Mouse (Mus musculus): ENCODE measurements around the gene Olfr612. TPM values are rescaled to one million over a fixed set of nuclear protein-coding genes. Genes with fewer than 3 reads are reported as not detected.
"Not testable (repeated sequence)": the region's sequence is repeated elsewhere in the genome, so short reads cannot be mapped to it uniquely, and the experiment has no call there.

Olfr612 gene
- not detected in 2 replicates for polyA plus RNA-seq (2015; fragmentation: Nextera tagmentation; extraction: Ambion mirVana)

DNA sequence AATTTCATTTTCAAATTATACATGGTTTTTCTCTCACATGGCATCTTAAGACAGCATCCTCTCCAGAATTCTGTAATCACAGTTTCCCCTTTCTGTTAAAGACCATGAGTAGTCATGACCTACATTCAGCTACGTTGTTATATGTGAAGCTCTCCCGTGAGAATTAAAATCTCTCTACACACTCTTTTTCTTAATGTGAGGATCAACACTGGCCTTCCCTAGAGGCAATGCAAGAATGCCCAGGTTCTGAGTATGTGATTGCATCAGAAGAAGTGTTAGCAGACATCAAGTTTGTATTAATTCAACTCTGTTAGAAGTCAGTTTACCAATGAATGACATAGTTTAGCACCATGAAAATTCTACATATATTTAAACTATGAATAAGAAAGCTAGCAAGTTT lies at the start of gene Olfr612:
Gene Olfr612, minus strand, starts transcription at position 101 of the 400 bp plus-strand sequence.
- not testable (repeated sequence) for H3K27me3 ChIP-seq (ENCODE audit: control insufficient read depth, insufficient read depth, low read length); H3K27ac ChIP-seq (replicated peaks); H3K9ac ChIP-seq (ENCODE audit: low read length); DNase-seq (ENCODE audit: low spot score); H3K9me3 ChIP-seq (ENCODE audit: control insufficient read depth, low read length); ATAC-seq (ENCODE audit: low FRiP score, low TSS enrichment); H3K4me1 ChIP-seq (replicated peaks; ENCODE audit: control insufficient read depth, insufficient read depth); H3K4me2 ChIP-seq (replicated peaks; ENCODE audit: low read depth); H3K4me3 ChIP-seq (ENCODE audit: low read depth, low read length); H3K36me3 ChIP-seq (ENCODE audit: control insufficient read depth, insufficient read depth, low read length)
- 78% methylated on average over 2 of the region's 2 CpGs for WGBS

DNA sequence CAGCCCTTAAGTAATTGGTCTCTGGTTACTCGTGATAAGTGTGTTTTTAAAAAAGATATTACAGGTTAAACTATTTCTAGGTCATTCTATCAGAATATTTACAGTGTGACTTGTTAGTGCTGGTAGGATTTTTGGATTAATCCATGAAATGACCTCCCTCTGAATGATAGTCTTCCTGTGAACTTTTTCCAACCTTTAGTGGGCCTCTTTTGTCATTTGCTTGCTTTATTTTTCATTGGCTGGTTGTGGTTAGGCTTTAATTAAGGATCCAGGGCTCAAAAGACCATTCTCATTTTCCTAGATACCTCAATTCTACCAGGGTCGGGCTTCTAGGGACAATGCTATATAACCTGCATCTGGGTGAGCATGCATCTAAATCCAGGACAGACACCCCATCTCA lies 47.3 kb upstream of the Olfr612 start, which contains the start of gene Olfr618:
Gene Olfr618, plus strand, starts transcription at position 301 of the 400 bp plus-strand sequence.
- Histone ChIP-seq H3K4me3 (ENCODE audit: low read depth, low read length) (no peak within 1 kb of the TSS), H3K9ac (ENCODE audit: low read length) (no peak within 1 kb of the TSS), H3K36me3 (ENCODE audit: control insufficient read depth, insufficient read depth, low read length) (no peaks in the 10 kb centered on the region), H3K4me2 (replicated peaks; ENCODE audit: low read depth) (no peak within 1 kb of the TSS), H3K27me3 (ENCODE audit: control insufficient read depth, insufficient read depth, low read length) (no peaks in the 10 kb centered on the region), H3K4me1 (replicated peaks; ENCODE audit: control insufficient read depth, insufficient read depth) (no peaks in the 10 kb centered on the region), H3K27ac (replicated peaks) (no peak within 1 kb of the TSS), H3K9me3 (ENCODE audit: control insufficient read depth, low read length) (no peaks in the 10 kb centered on the region)
- ATAC-seq (ENCODE audit: low FRiP score, low TSS enrichment) (no peak), DNase-seq (ENCODE audit: low spot score) (no peak)
- WGBS = 54% methylated on average over 2 of the region's 2 CpGs
- no peak for TF ChIP-seq EP300 (optimal IDR thresholded peaks at IDR 0.05)
- TF ChIP-seq CTCF (IDR thresholded peaks at IDR 0.05; ENCODE audit: low read depth) = no peak

GRCm38 (mm10) chr7:103572761-103573160 lies 30.2 kb upstream of the Olfr612 start, which contains the start of gene Olfr617:
Olfr617 (plus strand) TSS chr7:103573061.
- no peak within 1 kb of the TSS for H3K9ac ChIP-seq (ENCODE audit: low read length)
- 91% methylated on average over 1 of the region's 1 CpGs for WGBS

DNA sequence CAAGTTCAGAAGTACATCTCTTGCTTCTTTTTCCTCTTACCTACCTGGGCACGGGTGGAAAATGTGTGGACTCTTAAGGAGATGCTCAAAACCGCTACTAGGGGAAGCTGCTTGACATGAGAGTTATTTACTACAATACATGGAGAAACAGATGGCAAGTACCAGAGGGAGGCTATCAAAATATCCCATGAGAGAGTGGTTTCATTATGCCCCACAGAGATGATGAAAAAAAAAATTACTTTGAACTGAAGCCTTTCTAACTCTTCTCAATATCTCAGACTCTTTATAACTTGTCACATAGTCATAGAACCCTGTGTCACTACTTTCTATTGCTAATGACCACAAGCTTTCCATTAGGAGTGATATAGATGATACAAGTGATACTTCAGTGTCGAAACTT lies 26.5 kb upstream of the Olfr612 start, which contains the start of gene Olfr616:
Gene Olfr616, minus strand, starts transcription at position 101 of the 400 bp plus-strand sequence.
- no peak within 1 kb of the TSS for H3K27ac ChIP-seq (replicated peaks)
- TF ChIP-seq CTCF (IDR thresholded peaks at IDR 0.05; ENCODE audit: low read depth) = no peak
- TF ChIP-seq EP300 (optimal IDR thresholded peaks at IDR 0.05) = no peak
- no peaks in the 10 kb centered on the region for H3K36me3 ChIP-seq (ENCODE audit: control insufficient read depth, insufficient read depth, low read length)
- 80% methylated on average over 3 of the region's 3 CpGs for WGBS
- H3K9me3 ChIP-seq (ENCODE audit: control insufficient read depth, low read length) = no peaks in the 10 kb centered on the region
- no peak within 1 kb of the TSS for H3K4me3 ChIP-seq (ENCODE audit: low read depth, low read length)
- no peaks in the 10 kb centered on the region for H3K4me1 ChIP-seq (replicated peaks; ENCODE audit: control insufficient read depth, insufficient read depth)
- H3K27me3 ChIP-seq (ENCODE audit: control insufficient read depth, insufficient read depth, low read length) = no peaks in the 10 kb centered on the region
- DNase-seq (ENCODE audit: low spot score) = no peak
- no peak within 1 kb of the TSS for H3K4me2 ChIP-seq (replicated peaks; ENCODE audit: low read depth)
- no peak for ATAC-seq (ENCODE audit: low FRiP score, low TSS enrichment)
- H3K9ac ChIP-seq (ENCODE audit: low read length) = no peak within 1 kb of the TSS

More at GRCm38 (mm10) chr7:103572761-103573160, 30.2 kb upstream of the Olfr612 start, which contains the start of gene Olfr617:
- DNase-seq (ENCODE audit: low spot score) (no peak), ATAC-seq (ENCODE audit: low FRiP score, low TSS enrichment) (no peak)
- Histone ChIP-seq H3K4me3 (ENCODE audit: low read depth, low read length) (no peak within 1 kb of the TSS), H3K36me3 (ENCODE audit: control insufficient read depth, insufficient read depth, low read length) (no peaks in the 10 kb centered on the region), H3K9me3 (ENCODE audit: control insufficient read depth, low read length) (no peaks in the 10 kb centered on the region), H3K27ac (replicated peaks) (no peak within 1 kb of the TSS), H3K4me1 (replicated peaks; ENCODE audit: control insufficient read depth, insufficient read depth) (no peaks in the 10 kb centered on the region), H3K27me3 (ENCODE audit: control insufficient read depth, insufficient read depth, low read length) (no peaks in the 10 kb centered on the region), H3K4me2 (replicated peaks; ENCODE audit: low read depth) (no peak within 1 kb of the TSS)
- TF ChIP-seq EP300 (optimal IDR thresholded peaks at IDR 0.05) (no peak), CTCF (IDR thresholded peaks at IDR 0.05; ENCODE audit: low read depth) (no peak)

DNA sequence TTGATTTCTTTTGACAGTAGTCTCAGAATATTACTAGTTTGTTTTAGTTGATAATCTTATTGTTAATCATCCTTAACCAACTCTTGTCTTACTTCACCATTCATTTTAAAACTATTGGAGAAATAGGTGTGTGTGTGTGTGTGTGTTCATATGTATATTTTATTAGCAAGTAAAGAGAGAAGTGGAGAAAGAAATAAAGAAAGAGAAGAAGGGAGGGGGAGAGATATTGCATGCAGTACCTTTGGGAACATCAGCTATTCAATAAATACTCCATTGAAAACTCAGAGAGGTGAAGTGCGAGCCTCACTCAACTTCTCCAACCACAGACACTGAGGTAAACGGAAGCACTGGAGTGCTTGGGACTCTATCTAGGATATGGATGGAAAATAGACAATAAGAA lies 13.3 kb upstream of the Olfr612 start, which contains the start of gene Olfr615:
Gene Olfr615, plus strand, starts transcription at position 301 of the 400 bp plus-strand sequence.
- no peaks in the 10 kb centered on the region for H3K27me3 ChIP-seq (ENCODE audit: control insufficient read depth, insufficient read depth, low read length)
- H3K9me3 ChIP-seq (ENCODE audit: control insufficient read depth, low read length) = no peaks in the 10 kb centered on the region
- WGBS = 66% methylated on average over 2 of the region's 2 CpGs
- H3K4me2 ChIP-seq (replicated peaks; ENCODE audit: low read depth) = no peak within 1 kb of the TSS
- no peaks in the 10 kb centered on the region for H3K4me1 ChIP-seq (replicated peaks; ENCODE audit: control insufficient read depth, insufficient read depth)
- H3K9ac ChIP-seq (ENCODE audit: low read length) = no peak within 1 kb of the TSS
- ATAC-seq (ENCODE audit: low FRiP score, low TSS enrichment) = no peak
- no peak for DNase-seq (ENCODE audit: low spot score)
- H3K27ac ChIP-seq (replicated peaks) = no peak within 1 kb of the TSS
- TF ChIP-seq EP300 (optimal IDR thresholded peaks at IDR 0.05) (no peak), CTCF (IDR thresholded peaks at IDR 0.05; ENCODE audit: low read depth) (no peak)
- H3K4me3 ChIP-seq (ENCODE audit: low read depth, low read length) = no peak within 1 kb of the TSS
- no peaks in the 10 kb centered on the region for H3K36me3 ChIP-seq (ENCODE audit: control insufficient read depth, insufficient read depth, low read length)

DNA sequence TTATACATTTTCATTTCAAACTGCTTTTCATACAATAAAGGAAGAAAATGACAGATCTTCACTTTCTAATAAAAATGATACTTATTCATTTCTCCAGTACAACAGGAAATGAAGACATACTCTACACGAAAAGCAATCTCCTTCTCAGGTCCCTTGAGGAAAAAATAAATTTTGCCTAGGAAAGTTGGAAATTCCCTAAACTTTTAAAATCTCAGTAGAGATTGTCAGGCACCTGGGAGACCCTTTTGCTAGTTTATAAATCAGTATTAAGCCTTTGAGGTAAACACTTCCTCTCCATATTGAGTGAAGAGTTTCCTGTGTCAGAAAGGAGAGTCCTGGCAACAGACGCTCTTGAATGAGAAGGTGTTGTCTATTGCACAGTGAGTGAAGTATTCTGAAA lies 5.3 kb upstream of the Olfr612 start, which contains the start of gene Olfr613:
Gene Olfr613, plus strand, starts transcription at position 301 of the 400 bp plus-strand sequence.
- no peak for TF ChIP-seq CTCF (IDR thresholded peaks at IDR 0.05; ENCODE audit: low read depth)
- 55% methylated on average over 2 of the region's 2 CpGs for WGBS
- Histone ChIP-seq H3K4me1 (replicated peaks; ENCODE audit: control insufficient read depth, insufficient read depth) (no peaks in the 10 kb centered on the region), H3K27ac (replicated peaks) (no peak within 1 kb of the TSS), H3K9ac (ENCODE audit: low read length) (no peak within 1 kb of the TSS), H3K9me3 (ENCODE audit: control insufficient read depth, low read length) (no peaks in the 10 kb centered on the region), H3K36me3 (ENCODE audit: control insufficient read depth, insufficient read depth, low read length) (no peaks in the 10 kb centered on the region), H3K27me3 (ENCODE audit: control insufficient read depth, insufficient read depth, low read length) (no peaks in the 10 kb centered on the region), H3K4me2 (replicated peaks; ENCODE audit: low read depth) (no peak within 1 kb of the TSS), H3K4me3 (ENCODE audit: low read depth, low read length) (no peak within 1 kb of the TSS)
- ATAC-seq (ENCODE audit: low FRiP score, low TSS enrichment) = no peak
- DNase-seq (ENCODE audit: low spot score) = no peak

- H3K4me3 ChIP-seq (ENCODE audit: low read depth, low read length); H3K27ac ChIP-seq (replicated peaks); H3K4me2 ChIP-seq (replicated peaks; ENCODE audit: low read depth); H3K9me3 ChIP-seq (ENCODE audit: control insufficient read depth, low read length); H3K27me3 ChIP-seq (ENCODE audit: control insufficient read depth, insufficient read depth, low read length); ATAC-seq (ENCODE audit: low FRiP score, low TSS enrichment); H3K9ac ChIP-seq (ENCODE audit: low read length); H3K4me1 ChIP-seq (replicated peaks; ENCODE audit: control insufficient read depth, insufficient read depth); DNase-seq (ENCODE audit: low spot score); H3K36me3 ChIP-seq (ENCODE audit: control insufficient read depth, insufficient read depth, low read length): not testable (repeated sequence)
- 64% methylated on average over 1 of the region's 1 CpGs for WGBS
Observed at GRCm38 (mm10) chr7:103520746-103521145, 21.8 kb downstream of the Olfr612 start, which contains the start of gene Olfr611. Olfr611 (minus strand) TSS chr7:103520846.
